Mouse (Mus musculus): ENCODE data around the gene Vmn1r217. TPM values are rescaled to one million over a fixed set of nuclear protein-coding genes. Genes with fewer than 3 reads are reported as not detected.
"Not testable (repeated sequence)": the region's sequence is repeated elsewhere in the genome, so short reads cannot be mapped to it uniquely, and the experiment has no call there.

The Vmn1r217 gene
- polyA plus RNA-seq (2015; fragmentation: Nextera tagmentation; extraction: Ambion mirVana) = not detected in 2 replicates

GRCm38 (mm10) chr13:23118126-23118525, at the start of gene Vmn1r217:
TSS of gene Vmn1r217 (minus strand) at chr13:23118226.
- not testable (repeated sequence) for ATAC-seq (ENCODE audit: low FRiP score); H3K4me3 ChIP-seq; H3K27ac ChIP-seq; H3K36me3 ChIP-seq; H3K9ac ChIP-seq; H3K27me3 ChIP-seq; H3K9me3 ChIP-seq; H3K4me2 ChIP-seq; H3K4me1 ChIP-seq (replicated peaks)
- WGBS = 90% methylated on average over 1 of the region's 1 CpGs

GRCm38 (mm10) chr13:23166471-23166870, 48.4 kb upstream of the Vmn1r217 start:
- not testable (repeated sequence) for H3K4me2 ChIP-seq; H3K4me3 ChIP-seq; H3K4me1 ChIP-seq (replicated peaks); H3K9me3 ChIP-seq; H3K9ac ChIP-seq; H3K36me3 ChIP-seq; H3K27ac ChIP-seq; H3K27me3 ChIP-seq; ATAC-seq (ENCODE audit: low FRiP score)
- 85% methylated on average over 4 of the region's 4 CpGs for WGBS

- H3K4me3 ChIP-seq = no peak within 1 kb of the TSS
- no peaks in the 10 kb centered on the region for H3K27me3 ChIP-seq
- no peaks in the 10 kb centered on the region for H3K36me3 ChIP-seq
- H3K27ac ChIP-seq = no peak within 1 kb of the TSS
- WGBS = 85% methylated on average over 4 of the region's 4 CpGs
- H3K4me2 ChIP-seq = no peak within 1 kb of the TSS
- no peak within 1 kb of the TSS for H3K9ac ChIP-seq
- no peaks in the 10 kb centered on the region for H3K4me1 ChIP-seq (replicated peaks)
- no peak for ATAC-seq (ENCODE audit: low FRiP score)
- no peaks in the 10 kb centered on the region for H3K9me3 ChIP-seq
Measured at GRCm38 (mm10) chr13:23159012-23159411, 41.0 kb upstream of the Vmn1r217 start, which contains the start of gene Vmn1r219. TSS of gene Vmn1r219 (plus strand) at chr13:23159312.

DNA sequence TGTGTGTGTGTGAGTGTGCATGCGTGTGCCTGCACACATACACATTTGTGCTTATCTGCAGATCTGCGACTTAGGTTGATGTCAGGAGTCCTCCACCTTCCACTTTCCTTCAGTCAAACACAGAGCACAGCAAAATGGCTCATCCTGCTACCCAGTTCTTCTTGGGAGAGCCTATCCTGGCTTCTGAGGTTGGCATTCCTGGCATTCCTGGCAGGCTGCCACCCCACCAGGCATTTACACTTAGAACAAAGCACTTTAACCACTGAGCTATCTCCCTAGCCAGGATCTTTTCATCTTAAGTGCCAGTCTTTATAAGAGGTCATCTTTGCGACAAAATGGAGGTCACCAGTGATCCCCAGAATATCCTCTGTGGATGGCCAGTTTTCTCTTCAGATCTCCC, 39.8 kb upstream of the Vmn1r217 start:
- Histone ChIP-seq H3K27me3 (no peaks in the 10 kb centered on the region), H3K4me1 (replicated peaks) (no peaks in the 10 kb centered on the region), H3K4me2 (no peak overlapping the region), H3K9ac (no peak overlapping the region), H3K36me3 (no peaks in the 10 kb centered on the region), H3K27ac (no peak overlapping the region), H3K4me3 (no peak overlapping the region), H3K9me3 (no peaks in the 10 kb centered on the region)
- WGBS = 60% methylated on average over 2 of the region's 3 CpGs
- no peak for ATAC-seq (ENCODE audit: low FRiP score)

DNA sequence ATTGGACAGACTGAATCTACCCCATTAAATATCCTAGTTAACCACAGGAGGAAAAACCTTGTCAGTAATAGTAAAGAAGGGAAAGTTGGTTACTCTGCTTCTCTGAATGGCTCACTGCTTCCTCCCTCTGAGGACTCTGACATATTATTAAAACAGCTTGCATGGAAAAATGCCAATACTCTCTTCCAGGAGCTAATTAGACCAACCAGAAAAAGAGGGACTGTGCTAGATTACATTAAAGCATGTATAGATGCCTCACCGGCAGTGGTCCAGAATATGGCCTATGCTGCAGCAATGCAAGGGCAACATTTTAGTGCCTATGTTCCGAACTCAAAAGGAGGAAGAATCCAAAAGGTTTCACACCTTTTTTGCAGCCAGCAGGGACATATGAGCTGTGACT, 20.9 kb upstream of the Vmn1r217 start:
- Histone ChIP-seq H3K4me3 (no peak overlapping the region), H3K4me1 (replicated peaks) (no peaks in the 10 kb centered on the region), H3K9ac (no peak overlapping the region), H3K36me3 (no peaks in the 10 kb centered on the region), H3K27me3 (no peaks in the 10 kb centered on the region), H3K4me2 (no peak overlapping the region), H3K27ac (no peak overlapping the region), H3K9me3 (no peaks in the 10 kb centered on the region)
- WGBS = 90% methylated on average over 2 of the region's 2 CpGs
- ATAC-seq (ENCODE audit: low FRiP score) = no peak

DNA sequence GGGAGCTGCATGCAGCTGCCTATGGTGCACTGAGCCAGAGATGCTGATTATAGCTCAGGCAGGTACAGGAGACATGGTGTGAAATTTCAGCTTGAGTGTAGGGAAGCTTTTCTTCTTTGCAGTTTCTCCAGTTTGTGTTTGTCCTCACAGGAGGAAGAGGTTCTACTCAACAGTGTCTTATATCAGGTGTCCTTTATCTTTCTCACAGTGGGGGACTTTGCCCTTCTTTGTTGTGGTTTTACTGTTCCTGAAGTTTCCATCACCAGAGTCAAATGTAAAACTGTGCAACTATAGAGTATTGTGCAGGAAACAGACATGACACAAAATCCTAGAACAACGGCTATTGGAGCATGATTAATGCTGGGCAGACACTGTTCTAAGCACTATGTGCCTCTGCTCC, 15.5 kb upstream of the Vmn1r217 start:
- Histone ChIP-seq H3K9ac (no peak overlapping the region), H3K27ac (no peak overlapping the region), H3K9me3 (no peaks in the 10 kb centered on the region), H3K36me3 (no peaks in the 10 kb centered on the region), H3K27me3 (no peaks in the 10 kb centered on the region), H3K4me1 (replicated peaks) (no peaks in the 10 kb centered on the region), H3K4me2 (no peak overlapping the region), H3K4me3 (no peak overlapping the region)
- ATAC-seq (ENCODE audit: low FRiP score) = no peak
- WGBS = 73% methylated on average over 1 of the region's 1 CpGs

DNA sequence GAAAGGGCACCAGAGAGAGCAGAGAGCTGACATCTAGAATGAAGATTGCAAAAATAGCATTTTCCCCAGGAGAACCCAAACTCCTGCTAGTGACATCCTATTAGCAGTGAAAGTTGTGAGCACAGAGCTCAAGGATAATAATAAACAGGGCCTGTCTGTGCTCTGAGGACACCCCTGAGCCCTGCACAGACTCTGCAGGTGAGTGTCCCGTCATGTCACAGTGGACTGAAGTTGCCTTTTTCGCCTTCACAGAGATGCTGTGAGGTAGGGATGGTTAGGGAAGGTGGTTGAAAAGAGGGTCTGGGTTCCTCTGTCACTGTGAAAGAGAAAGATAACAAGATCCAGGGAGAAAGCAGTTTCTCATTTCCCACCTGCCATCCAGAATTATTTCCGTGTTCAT, 15.1 kb upstream of the Vmn1r217 start, which contains the start of gene Vmn1r218:
Gene Vmn1r218 (plus strand): TSS at position 57 of the 400 bp plus-strand sequence.
- Histone ChIP-seq H3K36me3 (no peaks in the 10 kb centered on the region), H3K9me3 (no peaks in the 10 kb centered on the region), H3K4me1 (replicated peaks) (no peaks in the 10 kb centered on the region), H3K4me2 (no peak within 1 kb of the TSS), H3K27ac (no peak within 1 kb of the TSS), H3K4me3 (no peak within 1 kb of the TSS), H3K27me3 (no peaks in the 10 kb centered on the region), H3K9ac (no peak within 1 kb of the TSS)
- ATAC-seq (ENCODE audit: low FRiP score) = no peak
- WGBS = 77% methylated on average over 3 of the region's 3 CpGs

- no peaks in the 10 kb centered on the region for H3K36me3 ChIP-seq
- H3K4me1 ChIP-seq (replicated peaks) = no peaks in the 10 kb centered on the region
- ATAC-seq (ENCODE audit: low FRiP score) = no peak
- no peak overlapping the region for H3K9ac ChIP-seq
- no peaks in the 10 kb centered on the region for H3K9me3 ChIP-seq
- H3K4me3 ChIP-seq = no peak overlapping the region
- H3K27ac ChIP-seq = no peak overlapping the region
- H3K4me2 ChIP-seq = no peak overlapping the region
- no peaks in the 10 kb centered on the region for H3K27me3 ChIP-seq
- WGBS = 93% methylated on average over 2 of the region's 2 CpGs
Measured at GRCm38 (mm10) chr13:23120611-23121010, 2.6 kb upstream of the Vmn1r217 start.

DNA sequence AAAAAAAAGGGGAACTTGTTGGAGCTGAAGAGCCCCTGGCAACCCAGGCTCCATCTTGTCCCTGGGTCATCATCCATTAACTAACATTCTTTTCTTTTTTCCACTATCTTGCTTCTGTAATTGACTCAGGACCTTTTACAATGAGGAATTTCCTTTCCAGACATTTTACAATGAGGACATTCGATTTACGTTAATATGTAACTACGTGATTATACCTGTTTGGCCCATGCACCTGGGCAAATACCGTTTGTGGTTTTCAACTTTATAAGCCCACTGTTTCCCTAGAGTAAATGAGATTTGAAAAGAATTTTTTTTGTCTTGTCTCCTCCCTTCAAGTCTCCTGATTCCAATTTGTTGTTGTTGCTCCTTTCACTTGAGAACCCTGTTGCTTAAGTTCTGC, 23.6 kb downstream of the Vmn1r217 start:
- H3K36me3 ChIP-seq = no peaks in the 10 kb centered on the region

GRCm38 (mm10) chr13:23069312-23069711, 48.7 kb downstream of the Vmn1r217 start:
- no peak for ATAC-seq (ENCODE audit: low FRiP score)
- H3K9ac ChIP-seq = no peak overlapping the region
- 94% methylated on average over 2 of the region's 2 CpGs for WGBS

More for the DNA sequence above, 23.6 kb downstream of the Vmn1r217 start:
- Histone ChIP-seq H3K9me3 (no peaks in the 10 kb centered on the region), H3K4me2 (no peak overlapping the region), H3K27me3 (no peaks in the 10 kb centered on the region), H3K4me1 (replicated peaks) (no peaks in the 10 kb centered on the region), H3K4me3 (no peak overlapping the region), H3K27ac (no peak overlapping the region), H3K9ac (no peak overlapping the region)
- no peak for ATAC-seq (ENCODE audit: low FRiP score)
- 88% methylated on average over 4 of the region's 4 CpGs for WGBS

GRCm38 (mm10) chr13:23067725-23068124, 50.3 kb downstream of the Vmn1r217 start, which contains the start of gene Vmn1r215:
TSS of gene Vmn1r215 (plus strand) at chr13:23068025.
- Histone ChIP-seq H3K4me3 (no peak within 1 kb of the TSS), H3K27ac (no peak within 1 kb of the TSS), H3K9ac (no peak within 1 kb of the TSS), H3K9me3 (no peaks in the 10 kb centered on the region), H3K4me2 (no peak within 1 kb of the TSS), H3K27me3 (no peaks in the 10 kb centered on the region), H3K36me3 (no peaks in the 10 kb centered on the region), H3K4me1 (replicated peaks) (no peaks in the 10 kb centered on the region)
- WGBS = 93% methylated on average over 1 of the region's 1 CpGs
- ATAC-seq (ENCODE audit: low FRiP score) = no peak

More at GRCm38 (mm10) chr13:23069312-23069711, 48.7 kb downstream of the Vmn1r217 start:
- no peaks in the 10 kb centered on the region for H3K27me3 ChIP-seq
- no peaks in the 10 kb centered on the region for H3K36me3 ChIP-seq
- H3K4me1 ChIP-seq (replicated peaks) = no peaks in the 10 kb centered on the region
- H3K4me2 ChIP-seq = no peak overlapping the region
- H3K27ac ChIP-seq = no peak overlapping the region
- no peaks in the 10 kb centered on the region for H3K9me3 ChIP-seq
- H3K4me3 ChIP-seq = no peak overlapping the region

DNA sequence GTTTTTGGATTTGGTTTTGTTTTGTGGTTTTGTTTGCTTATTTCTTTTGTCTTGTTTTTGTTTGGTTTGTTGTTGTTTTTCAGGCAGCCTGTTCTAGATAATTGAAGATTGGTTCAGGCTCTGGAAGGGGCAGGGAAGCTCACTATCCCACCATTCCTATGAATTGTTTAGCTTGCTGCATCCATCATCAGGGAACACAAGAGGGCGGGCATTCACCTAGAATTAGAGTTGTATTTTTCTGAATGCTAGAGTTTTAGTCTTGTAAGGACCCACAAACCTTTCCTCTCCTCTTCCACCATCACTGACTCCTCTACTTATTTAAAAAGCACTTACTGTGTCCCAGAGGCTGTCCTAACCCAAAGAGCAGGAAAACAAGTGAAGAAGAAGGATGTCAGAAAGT, 60.2 kb downstream of the Vmn1r217 start:
- H3K9ac ChIP-seq = no peak overlapping the region
- WGBS = 52% methylated on average over 1 of the region's 1 CpGs

More for the DNA sequence above, 60.2 kb downstream of the Vmn1r217 start:
- Histone ChIP-seq H3K4me3 (no peak overlapping the region), H3K36me3 (no peaks in the 10 kb centered on the region), H3K4me2 (no peak overlapping the region), H3K27ac (no peak overlapping the region), H3K27me3 (no peaks in the 10 kb centered on the region), H3K9me3 (no peaks in the 10 kb centered on the region), H3K4me1 (replicated peaks) (no peaks in the 10 kb centered on the region)
- ATAC-seq (ENCODE audit: low FRiP score) = no peak

All from hindbrain, embryonic 13.5 days (tissue).